Mouse (Mus musculus): Measurements from ENCODE around the gene Defb42. TPM values are rescaled to one million over a fixed set of nuclear protein-coding genes. Genes with fewer than 3 reads are reported as not detected.

The Defb42 gene
- polyA plus RNA-seq (2012; ENCODE audit: insufficient read depth, low replicate concordance), result not detected in 2 replicates

GRCm38 (mm10) chr14:63046691-63047090, at the start of gene Defb42:
Gene Defb42, plus strand, starts transcription at chr14:63046991.
- Histone ChIP-seq H3K9me3 (no peaks in the 10 kb centered on the region), H3K4me1 (no peaks in the 10 kb centered on the region), H3K4me3 (replicated peaks) (no peak within 1 kb of the TSS), H3K27me3 (replicated peaks) (peaks cover 12% of the 10 kb centered on the region), H3K36me3 (replicated peaks; ENCODE audit: low read length) (no peaks in the 10 kb centered on the region)
- TF ChIP-seq FLI1 (IDR thresholded peaks at IDR 0.05; ENCODE audit: low read length) (no peak), GATA1 (IDR thresholded peaks at IDR 0.05; ENCODE audit: borderline replicate concordance, low read length) (no peak)

GRCm38 (mm10) chr14:62997777-62998176, 49.0 kb upstream of the Defb42 start, which contains the start of gene Defb47:
Gene Defb47, plus strand, starts transcription at chr14:62998077.
- Histone ChIP-seq H3K4me3 (replicated peaks) (no peak within 1 kb of the TSS), H3K4me1 (peaks cover 7% of the 10 kb centered on the region), H3K9me3 (no peaks in the 10 kb centered on the region; the same call in 1 of the 2 replicates), H3K36me3 (replicated peaks; ENCODE audit: low read length) (no peaks in the 10 kb centered on the region), H3K27me3 (replicated peaks) (peaks cover 33% of the 10 kb centered on the region)
- TF ChIP-seq GATA1 (IDR thresholded peaks at IDR 0.05; ENCODE audit: borderline replicate concordance, low read length) (no peak), FLI1 (IDR thresholded peaks at IDR 0.05; ENCODE audit: low read length) (no peak)

DNA sequence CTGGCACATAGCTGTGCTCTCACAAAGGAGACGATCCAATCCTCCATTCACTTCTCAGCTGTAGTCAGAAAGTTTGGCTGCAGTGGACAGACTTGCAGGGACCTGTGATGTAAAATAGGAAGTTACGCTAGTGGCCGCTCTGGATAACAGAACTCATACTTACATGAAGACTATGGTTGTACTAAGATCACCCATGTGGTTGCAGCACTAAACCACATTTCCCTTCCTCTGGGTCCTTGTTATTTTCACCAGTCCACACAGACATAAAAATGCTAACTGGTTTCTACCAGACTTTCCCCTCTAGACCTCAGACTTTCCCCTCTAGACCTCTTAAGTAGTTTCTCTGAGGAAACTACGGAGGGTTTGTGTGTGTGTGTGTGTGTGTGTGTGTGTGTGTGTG, 47.8 kb upstream of the Defb42 start:
- TF ChIP-seq GATA1 (IDR thresholded peaks at IDR 0.05; ENCODE audit: borderline replicate concordance, low read length) (no peak), FLI1 (IDR thresholded peaks at IDR 0.05; ENCODE audit: low read length) (no peak)

GRCm38 (mm10) chr14:63002588-63002987, 44.2 kb upstream of the Defb42 start:
- Histone ChIP-seq H3K9me3 (peaks cover 3% of the 10 kb centered on the region; the same call in 1 of the 2 replicates), H3K36me3 (replicated peaks; ENCODE audit: low read length) (no peaks in the 10 kb centered on the region)
- no peak for TF ChIP-seq FLI1 (IDR thresholded peaks at IDR 0.05; ENCODE audit: low read length)
- TF ChIP-seq GATA1 (IDR thresholded peaks at IDR 0.05; ENCODE audit: borderline replicate concordance, low read length), result no peak

More for the DNA sequence above, 47.8 kb upstream of the Defb42 start:
- Histone ChIP-seq H3K4me3 (replicated peaks) (no peak overlapping the region), H3K27me3 (replicated peaks) (peaks cover 26% of the 10 kb centered on the region), H3K4me1 (peaks cover 7% of the 10 kb centered on the region), H3K9me3 (no peaks in the 10 kb centered on the region; the same call in 1 of the 2 replicates), H3K36me3 (replicated peaks; ENCODE audit: low read length) (no peaks in the 10 kb centered on the region)

DNA sequence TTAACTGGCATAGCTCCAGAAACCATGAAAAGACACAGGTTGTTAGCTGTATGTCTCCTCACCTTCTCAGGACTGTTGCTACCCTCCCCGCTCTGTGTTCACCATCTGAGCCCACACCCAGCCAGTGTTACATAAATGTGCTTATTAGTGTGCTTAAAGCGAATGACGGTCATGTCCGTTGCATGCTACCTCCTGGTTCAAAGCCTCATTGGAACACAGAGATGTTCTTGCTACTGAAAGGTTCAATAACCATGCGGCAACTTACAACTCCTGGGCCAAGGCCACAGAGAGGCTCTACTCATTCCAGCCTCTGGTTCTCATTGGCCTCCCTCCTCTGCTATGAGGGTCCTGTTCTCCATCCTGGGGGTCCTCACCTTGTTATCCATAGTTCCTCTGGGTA, 35.3 kb upstream of the Defb42 start, which contains the start of gene Defb43:
Gene Defb43 (plus strand): TSS at position 301 of the 400 bp plus-strand sequence.
- H3K27me3 ChIP-seq (replicated peaks), result peaks cover 6% of the 10 kb centered on the region

More at GRCm38 (mm10) chr14:63002588-63002987, 44.2 kb upstream of the Defb42 start:
- Histone ChIP-seq H3K4me1 (peaks cover 7% of the 10 kb centered on the region), H3K27me3 (replicated peaks) (peaks cover 8% of the 10 kb centered on the region), H3K4me3 (replicated peaks) (no peak overlapping the region)

DNA sequence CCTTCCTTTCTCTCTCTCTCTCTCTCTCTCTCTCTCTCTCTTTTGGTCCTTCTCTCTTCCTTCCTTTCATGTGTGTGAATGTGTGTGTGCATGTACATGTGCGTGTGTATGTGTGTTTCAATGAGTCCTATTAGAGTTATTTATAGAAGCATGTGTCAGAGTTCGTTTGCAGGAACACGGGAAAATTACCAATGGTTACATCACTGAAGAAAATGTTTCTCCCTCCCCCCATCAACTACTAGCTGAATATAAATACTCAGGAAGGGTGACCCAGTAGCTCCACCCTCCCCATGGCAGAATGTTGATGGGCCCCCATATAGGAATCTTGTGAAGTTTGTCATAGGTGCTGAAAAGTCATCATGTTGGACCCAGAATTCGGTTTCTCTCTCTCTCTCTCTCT, 33.7 kb upstream of the Defb42 start:
- TF ChIP-seq GATA1 (IDR thresholded peaks at IDR 0.05; ENCODE audit: borderline replicate concordance, low read length), result no peak
- no peak for TF ChIP-seq FLI1 (IDR thresholded peaks at IDR 0.05; ENCODE audit: low read length)

More for the DNA sequence above, 35.3 kb upstream of the Defb42 start, which contains the start of gene Defb43:
- H3K9me3 ChIP-seq, result peaks cover 18% of the 10 kb centered on the region
- H3K4me1 ChIP-seq, result no peaks in the 10 kb centered on the region
- no peak within 1 kb of the TSS for H3K4me3 ChIP-seq (replicated peaks)
- H3K36me3 ChIP-seq (replicated peaks; ENCODE audit: low read length), result no peaks in the 10 kb centered on the region
- no peak for TF ChIP-seq FLI1 (IDR thresholded peaks at IDR 0.05; ENCODE audit: low read length)

GRCm38 (mm10) chr14:63014667-63015066, 32.1 kb upstream of the Defb42 start:
- no peak for TF ChIP-seq GATA1 (IDR thresholded peaks at IDR 0.05; ENCODE audit: borderline replicate concordance, low read length)
- TF ChIP-seq FLI1 (IDR thresholded peaks at IDR 0.05; ENCODE audit: low read length), result no peak

More for the DNA sequence above, 33.7 kb upstream of the Defb42 start:
- no peak overlapping the region for H3K4me3 ChIP-seq (replicated peaks)
- H3K9me3 ChIP-seq, result peaks cover 18% of the 10 kb centered on the region
- no peaks in the 10 kb centered on the region for H3K4me1 ChIP-seq
- peaks cover 6% of the 10 kb centered on the region for H3K27me3 ChIP-seq (replicated peaks)
- no peaks in the 10 kb centered on the region for H3K36me3 ChIP-seq (replicated peaks; ENCODE audit: low read length)

GRCm38 (mm10) chr14:63020524-63021156, 26.2 kb upstream of the Defb42 start:
- TF ChIP-seq FLI1 (IDR thresholded peaks at IDR 0.05; ENCODE audit: low read length) (no peak), GATA1 (IDR thresholded peaks at IDR 0.05; ENCODE audit: borderline replicate concordance, low read length) (no peak)

More at GRCm38 (mm10) chr14:63014667-63015066, 32.1 kb upstream of the Defb42 start:
- H3K4me1 ChIP-seq, result no peaks in the 10 kb centered on the region
- H3K36me3 ChIP-seq (replicated peaks; ENCODE audit: low read length), result no peaks in the 10 kb centered on the region
- H3K9me3 ChIP-seq, result peaks cover 18% of the 10 kb centered on the region
- H3K4me3 ChIP-seq (replicated peaks), result no peak overlapping the region
- peaks cover 6% of the 10 kb centered on the region for H3K27me3 ChIP-seq (replicated peaks)

GRCm38 (mm10) chr14:63049910-63050370, 3.1 kb downstream of the Defb42 start, which contains the start of gene Defb30:
Gene Defb30, minus strand, starts transcription at chr14:63049960.
- H3K9me3 ChIP-seq, result no peaks in the 10 kb centered on the region
- TF ChIP-seq FLI1 (IDR thresholded peaks at IDR 0.05; ENCODE audit: low read length) (no peak), GATA1 (IDR thresholded peaks at IDR 0.05; ENCODE audit: borderline replicate concordance, low read length) (no peak)
- H3K27me3 ChIP-seq (replicated peaks), result peaks cover 15% of the 10 kb centered on the region
- peaks cover 5% of the 10 kb centered on the region; the same call in 1 of the 2 replicates for H3K4me1 ChIP-seq
- H3K36me3 ChIP-seq (replicated peaks; ENCODE audit: low read length), result no peaks in the 10 kb centered on the region
- H3K4me3 ChIP-seq (replicated peaks), result no peak within 1 kb of the TSS

More at GRCm38 (mm10) chr14:63020524-63021156, 26.2 kb upstream of the Defb42 start:
- Histone ChIP-seq H3K4me3 (replicated peaks) (no peak overlapping the region), H3K4me1 (no peaks in the 10 kb centered on the region), H3K36me3 (replicated peaks; ENCODE audit: low read length) (no peaks in the 10 kb centered on the region), H3K27me3 (replicated peaks) (peaks cover 8% of the 10 kb centered on the region), H3K9me3 (no peaks in the 10 kb centered on the region)

- TF ChIP-seq GATA1 (IDR thresholded peaks at IDR 0.05; ENCODE audit: borderline replicate concordance, low read length), result no peak
- no peak for TF ChIP-seq FLI1 (IDR thresholded peaks at IDR 0.05; ENCODE audit: low read length)
- H3K4me3 ChIP-seq (replicated peaks), result no peak overlapping the region
- H3K27me3 ChIP-seq (replicated peaks), result peaks cover 22% of the 10 kb centered on the region
- no peaks in the 10 kb centered on the region for H3K9me3 ChIP-seq
- H3K36me3 ChIP-seq (replicated peaks; ENCODE audit: low read length), result no peaks in the 10 kb centered on the region
- peaks cover 5% of the 10 kb centered on the region; the same call in 1 of the 2 replicates for H3K4me1 ChIP-seq
Measured at GRCm38 (mm10) chr14:63050769-63051168, 4.0 kb downstream of the Defb42 start.
